Mouse (Mus musculus) embryonic facial prominence, embryonic 11.5 days (tissue): ENCODE data around the gene Akt2. TPM values are rescaled to one million over a fixed set of nuclear protein-coding genes. Genes with fewer than 3 reads are reported as not detected.

Experiments used
- polyA plus RNA-seq: library from polyadenylated mRNA; unstranded; fragments of >200 nt; fragmentation: Nextera tagmentation; extraction: Ambion mirVana; gene quantifications from 2 replicates; pipeline ENCODE4 v1.2.1, GENCODE M21; 2014

Akt2 gene
- polyA plus RNA-seq, 1 experiment from 2014 or later: 82.8 TPM

Other genes with a start within 250 kb of the Akt2 start
- gene Shkbp1, start 235.5 kb upstream of the Akt2 start, polyA plus RNA-seq: 50.2 and 57.5 TPM in 2 replicates
- 0.45 TPM in 1 of 2 replicates, not detected in the other for gene Gm20479, start 234.1 kb upstream of the Akt2 start, polyA plus RNA-seq
- 0.26 and 0.28 TPM in 2 replicates for gene Sptbn4, start 143.9 kb upstream of the Akt2 start, polyA plus RNA-seq
- 33.9 and 38.2 TPM in 2 replicates for gene Blvrb, start 143.6 kb upstream of the Akt2 start, polyA plus RNA-seq
- 27.2 and 27.6 TPM in 2 replicates for gene Sertad3, start 117.8 kb upstream of the Akt2 start, polyA plus RNA-seq
- 24.3 and 25.5 TPM in 2 replicates for gene Sertad1, start 104.6 kb upstream of the Akt2 start, polyA plus RNA-seq
- 1.2 and 2.2 TPM in 2 replicates for gene Prx, start 92.2 kb upstream of the Akt2 start, polyA plus RNA-seq
- 0.22 and 0.36 TPM in 2 replicates for gene Hipk4, start 68.3 kb upstream of the Akt2 start, polyA plus RNA-seq
- gene Pld3, start 38.3 kb upstream of the Akt2 start, polyA plus RNA-seq: 57.1 and 65.5 TPM in 2 replicates
- 26.4 and 27.5 TPM in 2 replicates for gene 2310022A10Rik, start 38.3 kb upstream of the Akt2 start, polyA plus RNA-seq
- gene Ttc9b, start 62.4 kb downstream of the Akt2 start, polyA plus RNA-seq: 2.0 and 3.5 TPM in 2 replicates
- gene Map3k10, start 83.0 kb downstream of the Akt2 start, polyA plus RNA-seq: 5.7 and 6.9 TPM in 2 replicates
- gene Zfp607b, start 97.8 kb downstream of the Akt2 start, polyA plus RNA-seq: 3.9 and 5.1 TPM in 2 replicates
- gene Zfp60, start 139.8 kb downstream of the Akt2 start, polyA plus RNA-seq: 56.8 and 62.5 TPM in 2 replicates
- gene Zfp626, start 215.6 kb downstream of the Akt2 start, polyA plus RNA-seq: 2.6 and 2.9 TPM in 2 replicates
- 13.3 and 13.4 TPM in 2 replicates for gene Zfp59, start 247.1 kb downstream of the Akt2 start, polyA plus RNA-seq